Mouse (Mus musculus): ENCODE measurements around the gene Mtfmt. TPM values are rescaled to one million over a fixed set of nuclear protein-coding genes. Genes with fewer than 3 reads are reported as not detected.

The Mtfmt gene
- polyA plus RNA-seq, 1 experiment from 2014 or later, result 7.2 TPM

DNA sequence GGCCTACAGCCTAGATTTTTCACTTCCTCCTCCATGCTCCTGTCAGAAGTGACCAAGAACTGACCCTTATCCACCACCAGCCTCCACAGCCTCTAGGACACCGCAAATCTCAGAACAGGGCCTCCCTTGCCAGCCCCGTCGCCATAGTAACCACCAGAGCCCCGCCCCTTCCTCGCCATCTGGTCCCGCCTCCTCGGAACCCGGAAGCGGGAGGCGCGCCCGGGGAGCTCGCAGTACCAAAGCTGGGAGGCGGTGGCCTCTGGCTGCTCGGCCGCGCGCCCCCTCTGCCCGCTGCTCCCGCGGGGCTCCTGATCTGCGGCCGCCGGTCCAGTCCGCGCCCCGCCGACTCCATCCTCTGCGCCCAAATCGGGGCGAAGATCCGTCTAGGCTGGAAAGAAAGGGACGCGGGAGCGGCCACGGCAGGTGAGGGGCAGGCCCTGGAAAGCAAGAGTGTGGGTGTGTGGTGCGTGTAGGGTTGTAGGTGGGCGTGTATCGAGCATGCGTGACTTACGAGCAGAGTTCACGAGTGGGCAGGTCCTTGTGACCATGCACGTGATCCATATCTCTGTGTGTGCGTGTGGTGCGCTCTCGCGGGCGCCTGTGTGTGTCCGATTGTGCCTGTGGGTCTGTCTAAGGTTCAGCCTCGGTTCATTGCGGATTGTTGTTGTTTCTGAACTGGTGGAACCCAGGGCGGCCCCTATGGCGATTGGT, 25.3 kb downstream of the Mtfmt start, which contains the start of gene Spg21:
Gene Spg21, plus strand, starts transcription at position 216 of the 711 bp plus-strand sequence.
- Histone ChIP-seq H3K27me3 (ENCODE audit: insufficient read depth, low read length) (no peaks in the 10 kb centered on the region), H3K4me1 (ENCODE audit: insufficient read depth) (peaks cover 15% of the 10 kb centered on the region), H3K36me3 (replicated peaks; ENCODE audit: insufficient read depth, low read length) (peaks cover 2% of the 10 kb centered on the region; the same call in 1 of the 2 replicates), H3K4me2 (ENCODE audit: low read depth, low read length) (peak within 1 kb of the TSS; percentile 78), H3K27ac (ENCODE audit: low read depth) (peak within 1 kb of the TSS; percentile 91), H3K4me3 (ENCODE audit: low read depth, low read length) (peak within 1 kb of the TSS; percentile 82), H3K9me3 (ENCODE audit: low read length) (no peaks in the 10 kb centered on the region), H3K9ac (replicated peaks) (peak within 1 kb of the TSS; percentile 75)
- peak; percentile 91 for ATAC-seq
- DNase-seq, result peak; percentile 96
- under 1% methylated on average over 52 of the region's 53 CpGs for WGBS (ENCODE audit: insufficient replicate concordance)
- TF ChIP-seq CTCF (IDR thresholded peaks at IDR 0.05; ENCODE audit: low read depth) (no peak), EP300 (IDR thresholded peaks at IDR 0.05; ENCODE audit: low read depth) (no peak)

GRCm38 (mm10) chr9:65462544-65462943, 27.0 kb downstream of the Mtfmt start:
- no peak overlapping the region for H3K4me3 ChIP-seq (ENCODE audit: low read depth, low read length)
- peaks cover 15% of the 10 kb centered on the region for H3K4me1 ChIP-seq (ENCODE audit: insufficient read depth)
- DNase-seq (no peak), ATAC-seq (no peak)
- H3K27me3 ChIP-seq (ENCODE audit: insufficient read depth, low read length), result no peaks in the 10 kb centered on the region
- H3K9ac ChIP-seq (replicated peaks), result no peak overlapping the region
- H3K27ac ChIP-seq (ENCODE audit: low read depth), result 0 out of 2 replicates have a peak overlapping the region, but pooled peaks have one; percentile 37
- 0 out of 2 replicates have a peak overlapping the region, but pooled peaks have one; percentile 78 for H3K4me2 ChIP-seq (ENCODE audit: low read depth, low read length)
- WGBS (ENCODE audit: insufficient replicate concordance), result 80% methylated on average over 5 of the region's 5 CpGs
- TF ChIP-seq EP300 (IDR thresholded peaks at IDR 0.05; ENCODE audit: low read depth), result no peak
- no peak for TF ChIP-seq CTCF (IDR thresholded peaks at IDR 0.05; ENCODE audit: low read depth)
- no peaks in the 10 kb centered on the region for H3K9me3 ChIP-seq (ENCODE audit: low read length)
- peaks cover 7% of the 10 kb centered on the region; the same call in 1 of the 2 replicates for H3K36me3 ChIP-seq (replicated peaks; ENCODE audit: insufficient read depth, low read length)

DNA sequence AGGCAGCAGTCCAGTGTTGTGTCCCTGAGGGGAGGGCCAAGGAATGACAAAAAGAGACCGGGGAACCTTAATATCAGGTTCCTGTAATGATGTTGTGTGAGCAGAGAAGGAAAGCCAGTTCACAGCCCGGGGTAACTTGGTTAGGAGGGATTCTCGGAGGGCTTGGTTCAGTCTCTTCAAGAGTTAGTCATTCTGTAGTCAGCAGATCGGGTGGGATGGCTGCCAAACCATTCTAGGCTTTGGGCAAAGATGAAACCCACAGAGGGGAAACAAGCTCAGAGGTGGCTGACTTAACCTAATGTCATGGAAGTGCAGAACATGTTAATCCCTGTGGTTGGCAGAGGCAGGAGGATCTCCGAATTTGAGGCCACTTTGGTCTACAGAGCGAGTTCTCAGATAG, 28.6 kb downstream of the Mtfmt start:
- DNase-seq (no peak), ATAC-seq (no peak)
- Histone ChIP-seq H3K4me2 (ENCODE audit: low read depth, low read length) (no peak overlapping the region), H3K36me3 (replicated peaks; ENCODE audit: insufficient read depth, low read length) (peaks cover 8% of the 10 kb centered on the region; the same call in 1 of the 2 replicates), H3K27me3 (ENCODE audit: insufficient read depth, low read length) (no peaks in the 10 kb centered on the region), H3K4me1 (ENCODE audit: insufficient read depth) (peaks cover 15% of the 10 kb centered on the region), H3K27ac (ENCODE audit: low read depth) (no peak overlapping the region), H3K9me3 (ENCODE audit: low read length) (no peaks in the 10 kb centered on the region), H3K9ac (replicated peaks) (no peak overlapping the region), H3K4me3 (ENCODE audit: low read depth, low read length) (no peak overlapping the region)
- TF ChIP-seq CTCF (IDR thresholded peaks at IDR 0.05; ENCODE audit: low read depth) (no peak), EP300 (IDR thresholded peaks at IDR 0.05; ENCODE audit: low read depth) (no peak)
- 75% methylated on average over 6 of the region's 6 CpGs for WGBS (ENCODE audit: insufficient replicate concordance)

DNA sequence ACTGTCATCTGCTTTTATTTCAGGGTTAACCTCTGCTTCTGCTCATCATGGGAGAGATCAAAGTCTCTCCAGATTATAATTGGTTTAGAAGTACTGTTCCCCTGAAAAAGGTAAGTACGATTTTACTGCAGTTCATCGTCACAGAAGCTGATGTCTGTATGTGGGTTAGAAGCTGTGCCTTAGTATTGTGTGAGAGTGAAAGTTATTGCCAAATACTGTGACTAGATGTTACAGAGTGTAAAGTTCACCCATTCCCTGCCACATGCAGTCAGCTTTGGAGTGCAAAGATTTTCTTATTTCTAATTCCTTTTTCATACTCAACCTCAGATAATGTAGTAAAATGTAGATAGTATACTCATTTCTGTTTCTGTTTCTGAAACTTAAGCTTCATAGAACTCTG, 29.7 kb downstream of the Mtfmt start:
- Histone ChIP-seq H3K4me2 (ENCODE audit: low read depth, low read length) (no peak overlapping the region), H3K4me3 (ENCODE audit: low read depth, low read length) (no peak overlapping the region), H3K27me3 (ENCODE audit: insufficient read depth, low read length) (no peaks in the 10 kb centered on the region), H3K9me3 (ENCODE audit: low read length) (no peaks in the 10 kb centered on the region), H3K36me3 (replicated peaks; ENCODE audit: insufficient read depth, low read length) (peaks cover 14% of the 10 kb centered on the region; the same call in 1 of the 2 replicates), H3K27ac (ENCODE audit: low read depth) (peak overlapping the region; percentile 79), H3K9ac (replicated peaks) (no peak overlapping the region), H3K4me1 (ENCODE audit: insufficient read depth) (peaks cover 15% of the 10 kb centered on the region)
- ATAC-seq, result peak; percentile 37
- WGBS (ENCODE audit: insufficient replicate concordance), result 66% methylated on average over 2 of the region's 2 CpGs
- 0 out of 2 replicates have a peak, but pooled peaks have one; percentile 25 for TF ChIP-seq EP300 (IDR thresholded peaks at IDR 0.05; ENCODE audit: low read depth)
- TF ChIP-seq CTCF (IDR thresholded peaks at IDR 0.05; ENCODE audit: low read depth), result no peak
- no peak for DNase-seq

- Histone ChIP-seq H3K27me3 (ENCODE audit: insufficient read depth, low read length) (no peaks in the 10 kb centered on the region), H3K4me1 (ENCODE audit: insufficient read depth) (peaks cover 6% of the 10 kb centered on the region; the same call in 1 of the 2 replicates), H3K9me3 (ENCODE audit: low read length) (no peaks in the 10 kb centered on the region), H3K9ac (replicated peaks) (no peak overlapping the region), H3K36me3 (replicated peaks; ENCODE audit: insufficient read depth, low read length) (peaks cover 18% of the 10 kb centered on the region), H3K27ac (ENCODE audit: low read depth) (peak overlapping the region; percentile 59), H3K4me2 (ENCODE audit: low read depth, low read length) (no peak overlapping the region; the same call in 1 of the 2 replicates), H3K4me3 (ENCODE audit: low read depth, low read length) (no peak overlapping the region)
- TF ChIP-seq CTCF (IDR thresholded peaks at IDR 0.05; ENCODE audit: low read depth), result no peak
- TF ChIP-seq EP300 (IDR thresholded peaks at IDR 0.05; ENCODE audit: low read depth), result no peak
- DNase-seq (peak; percentile 30), ATAC-seq (peak; percentile 74)
- WGBS (ENCODE audit: insufficient replicate concordance), result 62% methylated on average over 11 of the region's 11 CpGs
Observed at GRCm38 (mm10) chr9:65467686-65468085, 32.1 kb downstream of the Mtfmt start.

DNA sequence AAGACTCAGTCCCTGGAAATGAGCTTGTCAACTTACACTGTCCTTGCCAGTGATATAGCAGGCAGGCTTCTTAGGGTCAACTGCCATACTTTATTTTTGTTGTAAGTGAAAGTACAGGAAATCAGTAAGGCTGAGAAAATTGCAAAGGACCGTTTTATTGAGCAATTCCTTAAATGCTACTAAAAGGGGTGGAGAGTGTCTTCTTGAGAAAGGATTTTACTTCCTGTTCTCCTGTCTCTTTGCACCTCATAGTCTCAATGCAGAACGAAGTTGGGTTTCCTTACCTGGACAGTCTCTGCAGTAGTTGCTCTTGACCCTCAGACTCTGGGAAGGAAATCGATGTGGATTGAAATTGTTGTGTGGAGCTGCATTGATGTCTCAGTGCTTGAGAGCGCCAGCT, 37.2 kb downstream of the Mtfmt start:
- 66% methylated on average over 4 of the region's 4 CpGs for WGBS (ENCODE audit: insufficient replicate concordance)
- ATAC-seq (no peak), DNase-seq (no peak)
- H3K9ac ChIP-seq (replicated peaks), result no peak overlapping the region
- peaks cover 39% of the 10 kb centered on the region for H3K36me3 ChIP-seq (replicated peaks; ENCODE audit: insufficient read depth, low read length)
- no peaks in the 10 kb centered on the region for H3K4me1 ChIP-seq (ENCODE audit: insufficient read depth)
- H3K27ac ChIP-seq (ENCODE audit: low read depth), result no peak overlapping the region
- no peaks in the 10 kb centered on the region for H3K9me3 ChIP-seq (ENCODE audit: low read length)
- H3K4me3 ChIP-seq (ENCODE audit: low read depth, low read length), result no peak overlapping the region
- no peak for TF ChIP-seq EP300 (IDR thresholded peaks at IDR 0.05; ENCODE audit: low read depth)
- TF ChIP-seq CTCF (IDR thresholded peaks at IDR 0.05; ENCODE audit: low read depth), result no peak
- H3K27me3 ChIP-seq (ENCODE audit: insufficient read depth, low read length), result no peaks in the 10 kb centered on the region
- H3K4me2 ChIP-seq (ENCODE audit: low read depth, low read length), result no peak overlapping the region
